In genomic region chr9:30580500-30580899, GRCm38 (mm10) we compare ENCODE assay signal across 22 mouse cellular contexts.
A peak's percentile ranks its signal among the peaks of the same experiment; 100 is the strongest.
DNase-seq lines count a peak whose midpoint lies in the region; ATAC-seq and TF ChIP-seq lines count a peak whose summit lies in the region.
"Had no signal": no experiment of that assay in that cellular context is flagged by ENCODE, and none has a peak within 500 bp of the region (broad histone marks: within the 10 kb centered on the region; RNA-seq: fewer than 3 reads in every experiment).

No protein-coding gene starts in this region.

- DNase-seq in heart, adult 11 months, result peak; percentile 91
- peak; percentile 34 for DNase-seq in 3T3-L1 (ENCODE audit: low read depth, low spot score)
- DNase-seq in embryo, embryonic 10.5 days (ENCODE audit: low spot score), result peak; percentile 44
- peak; percentile 11 for DNase-seq in mesoderm, embryonic 11.5 days (ENCODE audit: low read depth, low spot score)
- DNase-seq in frontal cortex, postnatal 10 days (ENCODE audit: low spot score in 2 of 2), result no peak
- DNase-seq in lung, postnatal 10 days, result no peak
- no peak for DNase-seq in forebrain, postnatal 0 days
- DNase-seq: adrenal gland, adult 8-10 months; adrenal gland, postnatal 36 days; cerebellum, adult 11 months; cerebellum, adult 8-10 months; cerebellum, postnatal 25 days; gastrocnemius, postnatal 10 days; heart, postnatal 36 days; kidney, adult 11 months had no signal

- no peak overlapping the region for H3K9ac ChIP-seq in heart, embryonic 11.5 days (ENCODE audit: low read depth, low read length)
- no peak overlapping the region for H3K9ac ChIP-seq in forebrain, postnatal 0 days
- H3K9ac ChIP-seq: embryonic facial prominence, embryonic 13.5 days; forebrain, embryonic 12.5 days; heart, embryonic 13.5 days; hindbrain, embryonic 12.5 days had no signal

- no peak for ATAC-seq in heart, embryonic 11.5 days (replicated peaks; ENCODE audit: insufficient number of reproducible peaks, low FRiP score, low TSS enrichment)
- no peak for ATAC-seq in forebrain, postnatal 0 days
- ATAC-seq: forebrain, embryonic 16.5 days; hindbrain, postnatal 0 days had no signal

- H3K27me3 ChIP-seq in heart, embryonic 11.5 days (ENCODE audit: control insufficient read depth, insufficient read depth, low read length), result no peaks in the 10 kb centered on the region
- H3K27me3 ChIP-seq in forebrain, postnatal 0 days (ENCODE audit: insufficient read depth, low read length), result no peaks in the 10 kb centered on the region
- H3K27me3 ChIP-seq: embryonic facial prominence, embryonic 13.5 days; forebrain, embryonic 12.5 days; heart, embryonic 13.5 days; hindbrain, embryonic 12.5 days had no signal

- no peak overlapping the region for H3K4me2 ChIP-seq in heart, embryonic 11.5 days
- H3K4me2 ChIP-seq in forebrain, postnatal 0 days (ENCODE audit: low read depth), result no peak overlapping the region
- H3K4me2 ChIP-seq: embryonic facial prominence, embryonic 13.5 days; forebrain, embryonic 12.5 days; heart, embryonic 13.5 days; hindbrain, embryonic 12.5 days had no signal

- WGBS in heart, embryonic 11.5 days (ENCODE audit: insufficient replicate concordance), result 60% methylated on average over 6 of the region's 6 CpGs
- WGBS in forebrain, postnatal 0 days, result 91% methylated on average over 6 of the region's 6 CpGs

- H3K27ac ChIP-seq in heart, embryonic 11.5 days (ENCODE audit: low read depth, low read length), result no peak overlapping the region
- no peak overlapping the region for H3K27ac ChIP-seq in forebrain, postnatal 0 days (ENCODE audit: low read depth, low read length)
- H3K27ac ChIP-seq: embryonic facial prominence, embryonic 13.5 days; forebrain, embryonic 12.5 days; heart, embryonic 13.5 days; hindbrain, embryonic 12.5 days; hindbrain, postnatal 0 days had no signal

- H3K9me3 ChIP-seq in heart, embryonic 11.5 days (replicated peaks; ENCODE audit: control insufficient read depth, low read length), result no peaks in the 10 kb centered on the region
- no peaks in the 10 kb centered on the region for H3K9me3 ChIP-seq in forebrain, postnatal 0 days (ENCODE audit: low read length)
- H3K9me3 ChIP-seq: embryonic facial prominence, embryonic 13.5 days; forebrain, embryonic 12.5 days; heart, embryonic 13.5 days; hindbrain, embryonic 12.5 days had no signal

- H3K4me3 ChIP-seq in heart, embryonic 11.5 days (ENCODE audit: low read depth, low read length), result no peak overlapping the region
- no peak overlapping the region for H3K4me3 ChIP-seq in forebrain, postnatal 0 days (ENCODE audit: low read depth, low read length)
- H3K4me3 ChIP-seq: embryonic facial prominence, embryonic 13.5 days; forebrain, embryonic 12.5 days; heart, embryonic 13.5 days; hindbrain, embryonic 12.5 days had no signal

- peaks cover 5% of the 10 kb centered on the region; the same call in 1 of the 2 replicates for H3K4me1 ChIP-seq in heart, embryonic 11.5 days (ENCODE audit: control insufficient read depth, insufficient read depth, low read length)
- no peaks in the 10 kb centered on the region for H3K4me1 ChIP-seq in forebrain, postnatal 0 days (ENCODE audit: insufficient read depth)
- H3K4me1 ChIP-seq: embryonic facial prominence, embryonic 13.5 days; forebrain, embryonic 12.5 days; hindbrain, embryonic 12.5 days had no signal

- TF ChIP-seq CTCF in forebrain, postnatal 0 days (IDR thresholded peaks at IDR 0.05; ENCODE audit: low read depth), result no peak

- H3K36me3 ChIP-seq in heart, embryonic 11.5 days (ENCODE audit: control insufficient read depth, insufficient read depth, low read length), result no peaks in the 10 kb centered on the region
- no peaks in the 10 kb centered on the region for H3K36me3 ChIP-seq in forebrain, postnatal 0 days (ENCODE audit: insufficient read depth)
- H3K36me3 ChIP-seq: embryonic facial prominence, embryonic 13.5 days; forebrain, embryonic 12.5 days; heart, embryonic 13.5 days; hindbrain, embryonic 12.5 days had no signal

Comparison
In these comparisons a context has a peak if more than half of its experiments do, and no peak if none do; other contexts are left out.
1. DNase-seq: peak in heart, adult 11 months (single experiment), 3T3-L1 (single experiment), embryo, embryonic 10.5 days (single experiment) and mesoderm, embryonic 11.5 days (single experiment); none in frontal cortex, postnatal 10 days (0 of 2), lung, postnatal 10 days (single experiment) and forebrain, postnatal 0 days (single experiment).